Mouse (Mus musculus) neural tube, embryonic 11.5 days (tissue): ENCODE results near the gene Ccdc15. TPM values are rescaled to one million over a fixed set of nuclear protein-coding genes. Genes with fewer than 3 reads are reported as not detected.

Source experiments
- ATAC-seq: fragments of 200-750 bp; cut with Nextera tagmentation; 2 replicates; pipeline ENCODE4 v1.8.0; 2017; ENCODE audit warnings: moderate number of reproducible peaks, mild to moderate bottlenecking, moderate TSS enrichment, moderate library complexity; ENCODE audit not compliant: insufficient read depth, low FRiP score, low TSS enrichment
- DNase-seq: peaks from one replicate; pipeline ENCODE4 v3.0.0-alpha.2; 2015; ENCODE audit warnings: low spot score
- H3K27ac ChIP-seq: fragments of 300-500 bp; sonication (generic); 2 replicates; pipeline ENCODE4 v1.5.1; 2014; ENCODE audit warnings: low read depth, mild to moderate bottlenecking, low read length
- H3K27me3 ChIP-seq: fragments of 300-500 bp; sonication (generic); 2 replicates; pipeline ENCODE4 v1.6.1; 2014; ENCODE audit warnings: mild to moderate bottlenecking, low read length, mixed read lengths; ENCODE audit not compliant: control insufficient read depth, insufficient read depth
- H3K36me3 ChIP-seq: fragments of 300-500 bp; sonication (generic); 2 replicates; pipeline ENCODE4 v1.6.1; 2014; ENCODE audit warnings: mild to moderate bottlenecking, low read length, moderate library complexity, mixed read lengths; ENCODE audit not compliant: control insufficient read depth, insufficient read depth
- H3K4me1 ChIP-seq: fragments of 300-500 bp; sonication (generic); 2 replicates; pipeline ENCODE4 v1.6.1; 2014; ENCODE audit warnings: low read length, mixed read lengths; ENCODE audit not compliant: control insufficient read depth, insufficient read depth
- H3K4me2 ChIP-seq: fragments of 300-500 bp; sonication (generic); 2 replicates; pipeline ENCODE4 v1.6.1; 2014; ENCODE audit warnings: low read depth, mild to moderate bottlenecking, moderate library complexity
- H3K4me3 ChIP-seq: fragments of 300-500 bp; sonication (generic); 2 replicates; pipeline ENCODE4 v1.5.1; 2014; ENCODE audit warnings: low read depth, low read length
- H3K9ac ChIP-seq: fragments of 300-500 bp; sonication (generic); 2 replicates; pipeline ENCODE4 v1.6.1; 2014; ENCODE audit warnings: mild to moderate bottlenecking, low read length
- H3K9me3 ChIP-seq: fragments of 300-500 bp; sonication (generic); 2 replicates; pipeline ENCODE4 v1.6.1; 2016; ENCODE audit warnings: low read length; ENCODE audit not compliant: control insufficient read depth
- WGBS: fragments of 180-500 bp; shearing (Covaris S2); extraction: QIAGEN DNeasy Blood & Tissue Kit; methylation state at CpG from one replicate; pipeline ENCODE4 v1.1.7; 2014; 5-methylcytosine and 5-hydroxymethylcytosine counted together
- polyA plus RNA-seq: library from polyadenylated mRNA; unstranded; fragments of >200 nt; fragmentation: Nextera tagmentation; extraction: Ambion mirVana; gene quantifications from 2 replicates; pipeline ENCODE4 v1.2.1, GENCODE M21; 2014

Ccdc15 gene
- polyA plus RNA-seq, 1 experiment from 2014 or later, result 7.7 TPM

DNA sequence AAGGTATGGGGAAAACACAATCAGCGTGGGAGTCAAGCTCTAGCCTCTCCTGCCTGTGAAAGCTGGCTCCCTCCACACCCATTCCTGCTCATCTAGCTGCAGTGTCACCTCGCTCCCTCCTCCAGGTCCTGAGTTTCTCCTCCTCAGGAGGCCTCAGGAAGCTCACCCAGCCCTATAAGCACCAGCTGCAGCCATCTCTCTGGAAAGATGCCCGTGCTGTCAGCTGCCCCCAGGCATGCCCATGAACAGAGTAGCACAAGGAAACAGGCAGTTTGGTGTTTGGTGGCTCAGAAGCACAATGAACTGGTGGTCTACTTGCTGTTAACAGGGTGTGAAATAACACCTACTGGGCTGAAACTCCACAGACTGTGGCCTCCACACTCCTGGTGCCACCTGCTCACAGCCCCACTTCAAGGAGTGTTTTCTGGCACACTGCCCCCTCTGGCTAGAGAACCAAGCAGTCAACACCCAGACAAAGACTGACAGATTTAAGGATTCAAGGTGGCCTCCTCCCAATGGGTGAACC is 99.8 kb downstream of the Ccdc15 start:
- Histone ChIP-seq H3K9me3 (no peaks in the 10 kb centered on the region), H3K9ac (no peak overlapping the region), H3K36me3 (no peaks in the 10 kb centered on the region), H3K4me3 (no peak overlapping the region), H3K4me2 (no peak overlapping the region), H3K27me3 (no peaks in the 10 kb centered on the region), H3K4me1 (no peaks in the 10 kb centered on the region), H3K27ac (no peak overlapping the region)
- ATAC-seq, result no peak
- WGBS, result 42% methylated on average over 3 of the region's 3 CpGs
- no peak for DNase-seq

- H3K9ac ChIP-seq, result no peak overlapping the region
- ATAC-seq, result no peak
These were observed 100.8 kb downstream of the Ccdc15 start for GRCm38 (mm10) chr9:37247429-37247828.

GRCm38 (mm10) chr9:37245810-37246209 is 102.4 kb downstream of the Ccdc15 start:
- H3K27ac ChIP-seq, result no peak overlapping the region
- ATAC-seq, result no peak
- no peaks in the 10 kb centered on the region for H3K9me3 ChIP-seq
- no peaks in the 10 kb centered on the region for H3K27me3 ChIP-seq
- H3K4me3 ChIP-seq, result no peak overlapping the region
- no peak for DNase-seq
- no peak overlapping the region for H3K9ac ChIP-seq
- H3K4me1 ChIP-seq, result no peaks in the 10 kb centered on the region
- no peaks in the 10 kb centered on the region for H3K36me3 ChIP-seq
- no peak overlapping the region for H3K4me2 ChIP-seq
- WGBS, result 93% methylated on average over 1 of the region's 1 CpGs

More at GRCm38 (mm10) chr9:37247429-37247828, 100.8 kb downstream of the Ccdc15 start:
- H3K4me1 ChIP-seq, result no peaks in the 10 kb centered on the region
- H3K27ac ChIP-seq, result no peak overlapping the region
- H3K36me3 ChIP-seq, result no peaks in the 10 kb centered on the region
- no peak overlapping the region for H3K4me2 ChIP-seq
- H3K27me3 ChIP-seq, result no peaks in the 10 kb centered on the region
- H3K4me3 ChIP-seq, result no peak overlapping the region
- no peaks in the 10 kb centered on the region for H3K9me3 ChIP-seq
- no peak for DNase-seq

GRCm38 (mm10) chr9:37245404-37245803 is 102.8 kb downstream of the Ccdc15 start:
- ATAC-seq (no peak), DNase-seq (no peak)
- Histone ChIP-seq H3K9me3 (no peaks in the 10 kb centered on the region), H3K9ac (no peak overlapping the region), H3K4me2 (no peak overlapping the region), H3K4me1 (no peaks in the 10 kb centered on the region), H3K27me3 (no peaks in the 10 kb centered on the region), H3K36me3 (no peaks in the 10 kb centered on the region), H3K27ac (no peak overlapping the region), H3K4me3 (no peak overlapping the region)
- WGBS, result 79% methylated on average over 2 of the region's 2 CpGs

DNA sequence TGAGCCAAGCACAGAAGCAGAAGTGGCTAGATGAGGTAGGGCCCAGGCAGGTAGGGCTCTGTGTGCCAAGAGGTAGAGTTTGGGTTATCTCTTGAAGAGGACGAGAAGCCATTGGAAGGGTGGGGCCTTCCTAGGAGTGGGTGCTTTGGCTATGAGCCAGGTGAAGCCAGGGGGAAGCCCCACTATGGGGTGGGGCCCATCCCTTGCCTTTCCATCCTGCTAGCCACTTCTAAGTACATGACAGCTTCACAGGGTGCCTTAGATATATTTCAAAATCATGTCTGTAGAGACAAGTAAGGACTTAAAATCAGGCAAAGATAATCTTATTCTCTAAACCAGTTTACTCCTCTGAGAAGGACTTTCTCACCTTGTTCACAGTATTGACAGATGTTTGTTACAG is 103.6 kb downstream of the Ccdc15 start:
- WGBS, result 72% methylated on average over 1 of the region's 1 CpGs
- Histone ChIP-seq H3K27me3 (no peaks in the 10 kb centered on the region), H3K4me3 (no peak overlapping the region), H3K36me3 (no peaks in the 10 kb centered on the region), H3K27ac (no peak overlapping the region), H3K9me3 (no peaks in the 10 kb centered on the region), H3K9ac (no peak overlapping the region), H3K4me2 (no peak overlapping the region), H3K4me1 (no peaks in the 10 kb centered on the region)
- DNase-seq (no peak), ATAC-seq (no peak)

GRCm38 (mm10) chr9:37242764-37243163 is 105.5 kb downstream of the Ccdc15 start:
- WGBS, result 89% methylated on average over 3 of the region's 3 CpGs
- H3K9ac ChIP-seq, result no peak overlapping the region
- H3K9me3 ChIP-seq, result no peaks in the 10 kb centered on the region
- no peak overlapping the region for H3K4me2 ChIP-seq
- DNase-seq (no peak), ATAC-seq (no peak)
- H3K36me3 ChIP-seq, result no peaks in the 10 kb centered on the region
- no peaks in the 10 kb centered on the region for H3K27me3 ChIP-seq
- no peak overlapping the region for H3K27ac ChIP-seq
- no peak overlapping the region for H3K4me3 ChIP-seq
- H3K4me1 ChIP-seq, result no peaks in the 10 kb centered on the region

DNA sequence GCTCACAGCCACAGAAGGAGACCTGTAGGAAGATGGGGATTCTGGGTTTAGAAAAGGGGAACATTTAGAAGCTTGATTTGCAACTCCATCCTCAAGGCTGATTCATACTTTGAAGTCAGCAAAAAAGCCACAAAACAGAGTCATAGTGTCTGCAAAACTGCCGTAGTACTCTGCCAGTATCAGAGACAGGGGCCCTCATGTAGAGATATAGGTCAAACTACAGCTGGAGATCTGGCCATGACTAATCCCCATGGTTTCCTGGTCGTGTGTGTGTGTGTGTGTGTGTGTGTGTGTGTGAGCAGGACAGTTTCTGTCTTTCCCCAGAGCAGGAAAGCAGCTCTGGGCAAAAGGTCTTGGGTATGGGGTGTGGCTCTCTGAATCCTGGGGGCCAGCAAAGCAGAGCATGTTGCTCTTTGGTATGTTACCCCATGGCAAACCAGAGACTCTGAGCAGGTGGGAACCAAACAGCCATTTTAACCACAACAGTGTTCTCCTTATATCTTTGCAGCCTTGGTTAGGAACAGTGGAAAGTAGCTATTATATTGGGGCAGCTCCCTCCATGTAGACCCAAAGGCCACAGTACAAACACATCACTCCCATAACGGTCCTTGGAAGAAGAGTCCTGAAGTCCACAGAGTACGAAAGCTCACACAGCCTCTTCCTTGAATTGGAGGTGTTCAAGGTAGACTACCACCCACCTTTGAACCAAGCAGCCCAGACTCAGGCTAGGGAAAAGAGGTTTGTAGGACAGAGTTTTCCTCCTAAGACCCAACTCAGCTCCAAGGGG is 112.1 kb downstream of the Ccdc15 start:
- no peaks in the 10 kb centered on the region for H3K36me3 ChIP-seq
- H3K27me3 ChIP-seq, result no peaks in the 10 kb centered on the region
- ATAC-seq (no peak), DNase-seq (no peak)
- no peak overlapping the region for H3K4me2 ChIP-seq
- no peaks in the 10 kb centered on the region for H3K9me3 ChIP-seq
- H3K4me1 ChIP-seq, result no peaks in the 10 kb centered on the region
- WGBS, result 80% methylated on average over 4 of the region's 4 CpGs
- H3K27ac ChIP-seq, result no peak overlapping the region
- no peak overlapping the region for H3K9ac ChIP-seq
- H3K4me3 ChIP-seq, result no peak overlapping the region

- DNase-seq, result no peak
- Histone ChIP-seq H3K9me3 (no peaks in the 10 kb centered on the region), H3K27ac (no peak overlapping the region), H3K4me3 (no peak overlapping the region), H3K36me3 (no peaks in the 10 kb centered on the region), H3K4me1 (no peaks in the 10 kb centered on the region), H3K4me2 (no peak overlapping the region), H3K27me3 (no peaks in the 10 kb centered on the region), H3K9ac (no peak overlapping the region)
- WGBS, result 71% methylated on average over 22 of the region's 22 CpGs
- no peak for ATAC-seq
These were observed 115.7 kb downstream of the Ccdc15 start for GRCm38 (mm10) chr9:37232201-37233195.
